Mouse (Mus musculus): Measurements from ENCODE around the gene Ophn1.

- TF ChIP-seq CTCF (IDR thresholded peaks at IDR 0.05; ENCODE audit: borderline replicate concordance, insufficient read depth, low read depth, low read length) (no peak), POLR2A (IDR thresholded peaks at IDR 0.05; ENCODE audit: borderline replicate concordance, insufficient read depth, low read length) (no peak)
Measured at GRCm38 (mm10) chrX:98898307-98898706, 7.5 kb upstream of the Ophn1 start.
